Mouse (Mus musculus) embryonic facial prominence, embryonic 15.5 days (tissue): Measurements from ENCODE around the gene Serpinb9. TPM values are rescaled to one million over a fixed set of nuclear protein-coding genes. Genes with fewer than 3 reads are reported as not detected.

ENCODE experiments used
- ATAC-seq: fragments of 200-750 bp; cut with Nextera tagmentation; 2 replicates; pipeline ENCODE4 v1.8.0; 2017; ENCODE audit warnings: low read depth, moderate TSS enrichment; ENCODE audit not compliant: insufficient number of reproducible peaks, low FRiP score, low TSS enrichment
- H3K27ac ChIP-seq: fragments of 300-500 bp; sonication (generic); replicated peaks from 2 replicates; pipeline ENCODE4 v1.5.1; 2015; ENCODE audit warnings: mild to moderate bottlenecking, inconsistent platforms
- H3K27me3 ChIP-seq: fragments of 300-500 bp; sonication (generic); 2 replicates; pipeline ENCODE4 v1.6.1; 2015; ENCODE audit warnings: inconsistent platforms
- H3K36me3 ChIP-seq: fragments of 300-500 bp; sonication (generic); 2 replicates; pipeline ENCODE4 v1.6.1; 2015; ENCODE audit warnings: mild to moderate bottlenecking, inconsistent platforms
- H3K4me1 ChIP-seq: fragments of 300-500 bp; sonication (generic); 2 replicates; pipeline ENCODE4 v1.6.1; 2015; ENCODE audit warnings: inconsistent platforms
- H3K4me2 ChIP-seq: fragments of 300-500 bp; sonication (generic); replicated peaks from 2 replicates; pipeline ENCODE4 v1.6.1; 2015; ENCODE audit warnings: mild to moderate bottlenecking, inconsistent platforms
- H3K4me3 ChIP-seq: fragments of 300-500 bp; sonication (generic); replicated peaks from 2 replicates; pipeline ENCODE4 v1.5.1; 2015; ENCODE audit warnings: mild to moderate bottlenecking, inconsistent platforms
- H3K9ac ChIP-seq: fragments of 300-500 bp; sonication (generic); 2 replicates; pipeline ENCODE4 v1.6.1; 2015; ENCODE audit warnings: inconsistent platforms
- H3K9me3 ChIP-seq: fragments of 300-500 bp; sonication (generic); replicated peaks from 2 replicates; pipeline ENCODE4 v1.6.1; 2016; ENCODE audit warnings: inconsistent platforms
- WGBS: fragments of 180-500 bp; shearing (Covaris S2); methylation state at CpG from one replicate; pipeline ENCODE4 v1.1.7; 2015; 5-methylcytosine and 5-hydroxymethylcytosine counted together
- polyA plus RNA-seq: library from polyadenylated mRNA; unstranded; fragments of >200 nt; fragmentation: Nextera tagmentation; extraction: Ambion mirVana; gene quantifications from 2 replicates; pipeline ENCODE4 v1.2.1, GENCODE M21; 2015

The Serpinb9 gene
- polyA plus RNA-seq, 1 experiment from 2014 or later, result 4.0 TPM

DNA sequence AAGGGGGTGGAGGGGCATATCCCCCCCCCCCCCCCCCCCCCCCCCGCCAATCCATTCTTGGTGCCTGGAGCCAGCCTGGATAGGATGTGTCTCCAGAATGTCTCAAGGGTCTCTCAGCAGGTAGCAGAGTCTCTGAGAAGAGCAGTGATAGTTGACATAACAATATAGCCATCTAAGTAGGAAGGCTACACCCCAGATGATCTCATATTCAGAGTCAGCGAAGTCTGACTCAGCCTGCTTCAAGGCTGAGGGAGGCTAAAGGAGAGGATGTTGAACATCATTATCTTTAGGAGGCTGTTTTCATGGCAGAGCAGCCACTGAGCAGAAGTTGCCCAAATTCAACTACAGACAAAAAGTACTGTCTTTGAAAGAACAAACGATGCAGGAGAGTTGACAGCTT, 27.2 kb downstream of the Serpinb9 start:
- Histone ChIP-seq H3K4me3 (no peak overlapping the region), H3K4me1 (no peaks in the 10 kb centered on the region)
- 70% methylated on average over 3 of the region's 3 CpGs for WGBS

GRCm38 (mm10) chr13:33035506-33035905, 32.5 kb downstream of the Serpinb9 start:
- Histone ChIP-seq H3K27me3 (no peaks in the 10 kb centered on the region), H3K9ac (no peak overlapping the region), H3K4me2 (no peak overlapping the region), H3K27ac (no peak overlapping the region), H3K9me3 (no peaks in the 10 kb centered on the region), H3K4me3 (no peak overlapping the region), H3K4me1 (no peaks in the 10 kb centered on the region), H3K36me3 (no peaks in the 10 kb centered on the region)
- 40% methylated on average over 1 of the region's 1 CpGs for WGBS
- no peak for ATAC-seq

More for the DNA sequence above, 27.2 kb downstream of the Serpinb9 start:
- ATAC-seq, result no peak
- Histone ChIP-seq H3K27me3 (no peaks in the 10 kb centered on the region), H3K9ac (no peak overlapping the region), H3K9me3 (no peaks in the 10 kb centered on the region), H3K27ac (no peak overlapping the region), H3K4me2 (no peak overlapping the region), H3K36me3 (no peaks in the 10 kb centered on the region)

- Histone ChIP-seq H3K4me1 (no peaks in the 10 kb centered on the region), H3K4me3 (no peak overlapping the region), H3K4me2 (no peak overlapping the region), H3K27ac (no peak overlapping the region), H3K36me3 (no peaks in the 10 kb centered on the region), H3K9ac (no peak overlapping the region), H3K27me3 (no peaks in the 10 kb centered on the region), H3K9me3 (no peaks in the 10 kb centered on the region)
- WGBS, result 91% methylated on average over 3 of the region's 3 CpGs
- ATAC-seq, result no peak
These were observed 40.5 kb downstream of the Serpinb9 start for GRCm38 (mm10) chr13:33043542-33043941.

GRCm38 (mm10) chr13:33047234-33047633, 44.2 kb downstream of the Serpinb9 start:
- Histone ChIP-seq H3K27ac (no peak overlapping the region), H3K36me3 (no peaks in the 10 kb centered on the region), H3K9ac (no peak overlapping the region), H3K9me3 (no peaks in the 10 kb centered on the region), H3K4me2 (no peak overlapping the region), H3K27me3 (no peaks in the 10 kb centered on the region), H3K4me3 (no peak overlapping the region), H3K4me1 (no peaks in the 10 kb centered on the region)
- 87% methylated on average over 2 of the region's 2 CpGs for WGBS
- no peak for ATAC-seq

GRCm38 (mm10) chr13:33048187-33048586, 45.1 kb downstream of the Serpinb9 start:
- H3K9me3 ChIP-seq, result no peaks in the 10 kb centered on the region
- WGBS, result 78% methylated on average over 4 of the region's 4 CpGs
- ATAC-seq, result no peak

DNA sequence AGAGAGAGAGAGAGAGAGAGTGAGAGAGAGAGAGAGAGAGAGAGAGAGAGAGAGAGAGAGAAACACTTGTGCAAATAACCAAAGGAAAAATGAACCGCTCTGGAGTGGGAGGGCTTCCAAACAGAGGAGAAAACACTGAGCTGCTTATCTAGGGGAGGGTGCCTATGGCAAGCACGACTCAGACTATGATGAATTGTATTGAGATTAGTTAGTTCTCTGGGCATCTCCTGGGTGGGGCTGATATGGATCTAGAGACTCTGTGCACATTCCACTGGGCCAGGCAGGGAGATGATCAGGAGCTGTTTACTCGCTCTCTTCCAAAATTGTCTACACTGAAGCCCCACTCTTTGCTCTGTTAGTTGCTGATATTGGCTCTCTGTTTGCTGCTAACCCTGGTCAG, 48.6 kb downstream of the Serpinb9 start:
- H3K4me2 ChIP-seq, result no peak overlapping the region
- no peak for ATAC-seq
- H3K4me1 ChIP-seq, result no peaks in the 10 kb centered on the region
- no peak overlapping the region for H3K27ac ChIP-seq
- H3K27me3 ChIP-seq, result no peaks in the 10 kb centered on the region
- no peaks in the 10 kb centered on the region for H3K9me3 ChIP-seq
- H3K4me3 ChIP-seq, result no peak overlapping the region
- 38% methylated on average over 3 of the region's 3 CpGs for WGBS
- no peak overlapping the region for H3K9ac ChIP-seq
- no peaks in the 10 kb centered on the region for H3K36me3 ChIP-seq

More at GRCm38 (mm10) chr13:33048187-33048586, 45.1 kb downstream of the Serpinb9 start:
- Histone ChIP-seq H3K4me3 (no peak overlapping the region), H3K4me2 (no peak overlapping the region), H3K27ac (no peak overlapping the region), H3K4me1 (no peaks in the 10 kb centered on the region), H3K27me3 (no peaks in the 10 kb centered on the region), H3K36me3 (no peaks in the 10 kb centered on the region), H3K9ac (no peak overlapping the region)

DNA sequence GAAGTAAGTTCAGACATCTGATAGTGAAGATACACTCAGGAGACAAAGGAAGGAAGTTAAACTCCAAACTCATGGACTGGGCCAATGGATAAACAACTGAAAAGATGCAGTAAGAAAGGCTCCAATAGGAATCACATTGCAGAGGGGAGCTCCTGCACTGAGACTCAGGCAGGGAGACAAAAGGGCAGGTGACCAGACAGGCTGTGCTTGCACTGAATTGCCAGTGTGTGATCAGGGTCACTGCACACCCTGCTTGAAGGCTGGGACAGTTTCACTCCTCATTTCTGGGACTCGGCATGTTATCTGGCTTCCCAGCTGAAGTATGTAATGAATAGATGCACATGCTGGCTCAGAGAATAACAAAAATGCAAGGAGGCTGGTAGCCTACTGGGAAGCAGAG, 60.0 kb downstream of the Serpinb9 start:
- Histone ChIP-seq H3K9ac (no peak overlapping the region), H3K36me3 (no peaks in the 10 kb centered on the region), H3K27me3 (no peaks in the 10 kb centered on the region), H3K27ac (no peak overlapping the region), H3K4me2 (no peak overlapping the region), H3K4me1 (no peaks in the 10 kb centered on the region), H3K9me3 (no peaks in the 10 kb centered on the region), H3K4me3 (no peak overlapping the region)
- 68% methylated on average over 1 of the region's 1 CpGs for WGBS
- ATAC-seq, result no peak

Other genes with a start within 250 kb of the Serpinb9 start
- gene Mylk4, start 219.3 kb upstream of the Serpinb9 start, polyA plus RNA-seq, result 7.6 and 10.9 TPM in 2 replicates
- gene Wrnip1, start 201.2 kb upstream of the Serpinb9 start, polyA plus RNA-seq, result 31.6 and 39.4 TPM in 2 replicates
- not detected in 2 replicates for gene D930007J09Rik, start 200.4 kb upstream of the Serpinb9 start, polyA plus RNA-seq
- gene Serpinb1a, start 152.1 kb upstream of the Serpinb9 start, polyA plus RNA-seq, result 31.7 and 35.8 TPM in 2 replicates
- not detected in 2 replicates for gene Serpinb1c, start 105.0 kb upstream of the Serpinb9 start, polyA plus RNA-seq
- gene Serpinb6b, start 38.0 kb upstream of the Serpinb9 start, polyA plus RNA-seq, result 2.3 and 2.5 TPM in 2 replicates
- gene Serpinb9b, start 24.2 kb downstream of the Serpinb9 start, polyA plus RNA-seq, result 0.34 and 0.45 TPM in 2 replicates
- 2.2 and 3.2 TPM in 2 replicates for gene Serpinb1b, start 75.3 kb downstream of the Serpinb9 start, polyA plus RNA-seq
- not detected in 2 replicates for gene Serpinb9c, start 156.5 kb downstream of the Serpinb9 start, polyA plus RNA-seq
- gene Serpinb9d, start 189.7 kb downstream of the Serpinb9 start, polyA plus RNA-seq, result not detected in 2 replicates
- gene Serpinb9e, start 246.4 kb downstream of the Serpinb9 start, polyA plus RNA-seq, result not detected in 2 replicates